ENCODE assay signal across 6 mouse cellular contexts in the genomic region with DNA sequence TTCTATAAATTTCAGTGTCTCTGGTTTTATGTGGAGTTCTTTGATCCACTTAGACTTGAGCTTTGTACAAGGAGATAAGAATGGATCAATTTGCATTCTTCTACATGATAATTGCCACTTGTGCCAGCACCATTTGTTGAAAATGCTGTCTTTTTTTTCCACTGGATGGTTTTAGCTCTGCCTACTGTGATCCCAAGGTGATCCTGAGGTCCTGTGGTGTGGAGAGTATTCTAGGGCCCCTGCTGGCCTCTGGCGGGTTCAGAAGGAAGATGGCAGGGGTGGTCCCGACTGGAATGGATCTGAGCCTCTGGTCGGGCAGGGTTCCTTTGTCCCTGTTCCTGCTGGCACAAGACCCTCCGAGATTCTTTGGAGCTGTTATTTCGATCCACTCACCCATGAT.
A peak's percentile ranks its signal among the peaks of the same experiment; 100 is the strongest.
DNase-seq lines count a peak whose midpoint lies in the region; TF ChIP-seq lines count a peak whose summit lies in the region.
"Not testable (repeated sequence)": the region's sequence is repeated elsewhere in the genome, so short reads cannot be mapped to it uniquely, and the experiment has no call there.

No protein-coding gene starts in this region.

- not testable (repeated sequence) for TF ChIP-seq CTCF in layer of hippocampus, adult 2 months (conservative IDR thresholded peaks at IDR 0.05)

- H3K4me3 ChIP-seq in ES-E14 (ENCODE audit: insufficient read depth in 1 of 2, low read depth in 1 of 2, low read length in 2 of 2, poor library complexity in 1 of 2, severe bottlenecking in 1 of 2); layer of hippocampus, adult 2 months: not testable (repeated sequence)

- H3K9ac ChIP-seq in ES-E14 (ENCODE audit: insufficient read depth, low read depth, low read length, poor library complexity, severe bottlenecking): not testable (repeated sequence)

- H3K27ac ChIP-seq in ES-E14 (ENCODE audit: insufficient read depth, low read depth, low read length, poor library complexity, severe bottlenecking): not testable (repeated sequence)
- H3K27ac ChIP-seq in layer of hippocampus, adult 2 months: peak overlapping the region; percentile 48; the same call in 1 of the 2 replicates

- not testable (repeated sequence) for H3K9me3 ChIP-seq in ES-E14 (ENCODE audit: control insufficient read depth, insufficient read depth, low read depth, low read length)

- peak; percentile 44 for DNase-seq in ES-CJ7 (ENCODE audit: low read depth, low spot score)
- DNase-seq in ES-E14 (ENCODE audit: low read depth, low spot score): peak; percentile 19
- DNase-seq in R1 (ENCODE audit: low read depth, low spot score): peak; percentile 25
- DNase-seq in ZHBTc4 (ENCODE audit: low read depth, low spot score): peak; percentile 53
- DNase-seq in gastrocnemius, postnatal 25 days: peak; percentile 4
- DNase-seq in layer of hippocampus, adult 2 months (ENCODE audit: low spot score in 2 of 2): not testable (repeated sequence)

- not testable (repeated sequence) for H3K4me1 ChIP-seq in ES-E14 (ENCODE audit: control insufficient read depth in 2 of 2, insufficient read depth in 2 of 2, low read length in 2 of 2, poor library complexity in 1 of 2)

- H3K36me3 ChIP-seq in ES-E14 (ENCODE audit: control insufficient read depth, insufficient read depth, low read length, poor library complexity, severe bottlenecking): not testable (repeated sequence)

- in situ Hi-C loops in ES-E14 (cut with MboI; ENCODE audit: low sequenced_read_pairs in 2 of 2, unreplicated experiment in 2 of 2): loop anchor here in 1 of 2 experiments (10.0 kb wide), 1 partner anchor 58 kb away; no protein-coding TSS in a partner anchor
